In the genomic region with DNA sequence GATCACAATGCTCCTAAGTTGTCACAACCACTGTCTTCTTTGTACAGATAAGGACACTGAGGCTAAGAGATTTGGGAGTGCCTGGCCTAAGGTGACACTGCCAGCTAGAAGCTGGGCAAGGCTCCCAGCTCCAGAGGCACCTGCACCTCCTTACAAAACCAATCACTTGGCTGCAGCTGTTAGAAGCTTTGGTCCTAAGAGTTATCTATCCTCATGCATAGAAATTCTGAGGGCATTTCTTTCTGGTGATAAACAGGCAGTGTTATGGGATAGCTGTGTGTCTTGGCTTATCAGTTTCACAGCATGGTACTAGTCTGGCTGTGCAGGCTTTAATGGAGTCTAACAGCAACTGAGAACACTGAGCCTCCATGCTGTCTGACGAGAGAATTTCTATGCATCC, we compare ENCODE assay signal across 20 mouse cellular contexts.
DNase-seq lines count a peak whose midpoint lies in the region; ATAC-seq lines count a peak whose summit lies in the region.
"Had no signal": no experiment of that assay in that cellular context is flagged by ENCODE, and none has a peak within 500 bp of the region (broad histone marks: within the 10 kb centered on the region; RNA-seq: fewer than 3 reads in every experiment).

No protein-coding gene starts in this region.

- no peak overlapping the region for H3K9ac ChIP-seq in lung, embryonic 15.5 days
- 0 out of 2 replicates have a peak overlapping the region, but pooled peaks have one; percentile 6 for H3K9ac ChIP-seq in liver, embryonic 12.5 days
- H3K9ac ChIP-seq: embryonic facial prominence, embryonic 13.5 days; midbrain, embryonic 12.5 days; neural tube, embryonic 15.5 days had no signal

- H3K36me3 ChIP-seq in lung, embryonic 15.5 days = no peaks in the 10 kb centered on the region
- no peaks in the 10 kb centered on the region for H3K36me3 ChIP-seq in liver, embryonic 12.5 days
- H3K36me3 ChIP-seq: embryonic facial prominence, embryonic 13.5 days; forebrain, embryonic 10.5 days; midbrain, embryonic 12.5 days; neural tube, embryonic 15.5 days had no signal

- peak; percentile 55; the same call in 1 of the 2 replicates for ATAC-seq in lung, embryonic 15.5 days (ENCODE audit: borderline replicate concordance, extremely low read depth, low FRiP score, low TSS enrichment)
- peak; percentile 99 for ATAC-seq in liver, embryonic 12.5 days
- peak; percentile 99 for ATAC-seq in megakaryocyte-erythroid progenitor cell, adult 5-6 weeks (replicated peaks; ENCODE audit: low FRiP score, low TSS enrichment, poor library complexity, severe bottlenecking)

- no peaks in the 10 kb centered on the region for H3K27me3 ChIP-seq in lung, embryonic 15.5 days
- H3K27me3 ChIP-seq in liver, embryonic 12.5 days (replicated peaks) = no peaks in the 10 kb centered on the region
- H3K27me3 ChIP-seq: embryonic facial prominence, embryonic 13.5 days; midbrain, embryonic 12.5 days; neural tube, embryonic 15.5 days had no signal

- H3K4me3 ChIP-seq in lung, embryonic 15.5 days = no peak overlapping the region
- H3K4me3 ChIP-seq in liver, embryonic 12.5 days = no peak overlapping the region
- H3K4me3 ChIP-seq: embryonic facial prominence, embryonic 13.5 days; forebrain, embryonic 10.5 days; midbrain, embryonic 12.5 days; myocyte; neural tube, embryonic 15.5 days had no signal

- no peaks in the 10 kb centered on the region for H3K4me1 ChIP-seq in lung, embryonic 15.5 days
- peaks cover 45% of the 10 kb centered on the region for H3K4me1 ChIP-seq in liver, embryonic 12.5 days
- H3K4me1 ChIP-seq: midbrain, embryonic 12.5 days; neural tube, embryonic 15.5 days had no signal

- WGBS in lung, embryonic 15.5 days = 77% methylated on average over 1 of the region's 1 CpGs
- WGBS in liver, embryonic 12.5 days (ENCODE audit: insufficient replicate concordance) = 7% methylated on average over 1 of the region's 1 CpGs

- no peaks in the 10 kb centered on the region for H3K9me3 ChIP-seq in lung, embryonic 15.5 days
- no peaks in the 10 kb centered on the region for H3K9me3 ChIP-seq in liver, embryonic 12.5 days (replicated peaks)
- H3K9me3 ChIP-seq: embryonic facial prominence, embryonic 13.5 days; forebrain, embryonic 10.5 days; midbrain, embryonic 12.5 days; neural tube, embryonic 15.5 days had no signal

- DNase-seq in lung, postnatal 4 days = no peak
- peak; percentile 86 for DNase-seq in c-Kit-positive CD71-positive TER-119-positive erythroid progenitor cells, embryonic 14.5 days (ENCODE audit: low spot score)
- no peak for DNase-seq in cerebellum, postnatal 4 days (ENCODE audit: low spot score in 2 of 2)
- DNase-seq in cerebellum, postnatal 10 days = no peak
- no peak for DNase-seq in T-cell, adult 2 months (ENCODE audit: low spot score)
- DNase-seq: adrenal gland, adult 2 months; cerebellum, adult 18-20 months; gastrocnemius, postnatal 10 days; heart, postnatal 4 days; layer of hippocampus, postnatal 36 days; right cerebral cortex, postnatal 4 days; thymus, postnatal 14 days had no signal

- H3K27ac ChIP-seq in lung, embryonic 15.5 days = no peak overlapping the region
- H3K27ac ChIP-seq in liver, embryonic 12.5 days = peak overlapping the region; percentile 83
- H3K27ac ChIP-seq: embryonic facial prominence, embryonic 13.5 days; forebrain, embryonic 10.5 days; midbrain, embryonic 12.5 days; neural tube, embryonic 15.5 days had no signal

- H3K4me2 ChIP-seq in lung, embryonic 15.5 days = no peak overlapping the region
- H3K4me2 ChIP-seq in liver, embryonic 12.5 days = peak overlapping the region; percentile 43
- H3K4me2 ChIP-seq: embryonic facial prominence, embryonic 13.5 days; midbrain, embryonic 12.5 days; neural tube, embryonic 15.5 days had no signal
